Mouse (Mus musculus): ENCODE measurements around the gene Tk1.

DNA sequence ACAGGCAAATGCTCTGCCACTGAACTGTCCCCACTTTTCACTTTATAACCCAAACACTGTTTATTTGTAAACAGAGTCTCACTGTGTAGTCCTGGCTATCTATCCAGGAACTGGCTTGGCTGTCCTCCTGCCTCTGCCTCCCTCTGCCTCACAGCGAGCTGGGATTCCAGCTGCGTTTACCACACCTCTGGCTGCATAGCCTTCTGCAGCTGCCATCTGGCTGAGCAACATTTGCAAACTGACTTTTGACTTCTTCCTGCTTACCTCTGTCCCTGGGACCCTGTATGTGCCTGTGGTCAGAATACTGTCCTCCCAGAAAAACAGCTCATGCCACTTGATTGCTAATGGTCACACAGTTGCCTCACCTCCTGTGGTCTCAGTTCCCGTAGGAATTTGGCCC is 1.5 kb upstream of the Tk1 start:
- TF ChIP-seq CTCF (IDR thresholded peaks at IDR 0.05) (no peak), EP300 (IDR thresholded peaks at IDR 0.05) (no peak)

Measured in lung, postnatal 0 days (tissue).